Mouse (Mus musculus): Measurements from ENCODE around the gene Wdr72. TPM values are rescaled to one million over a fixed set of nuclear protein-coding genes. Genes with fewer than 3 reads are reported as not detected.

Gene Wdr72
- total RNA-seq (2015; ENCODE audit: low replicate concordance), result not detected in 2 replicates
- not detected in 2 replicates for total RNA-seq (2017; ENCODE audit: low replicate concordance)

GRCm38 (mm10) chr9:74109761-74110460 lies at the start of gene Wdr72:
Gene Wdr72 (plus strand): TSS chr9:74110356.
- no peak for ATAC-seq (replicated peaks; ENCODE audit: low FRiP score, poor library complexity, severe bottlenecking)

GRCm38 (mm10) chr9:74066278-74066677 lies 43.9 kb upstream of the Wdr72 start:
- no peak for ATAC-seq (replicated peaks; ENCODE audit: low FRiP score, poor library complexity, severe bottlenecking)

GRCm38 (mm10) chr9:74066766-74067165 lies 43.4 kb upstream of the Wdr72 start:
- no peak for ATAC-seq (replicated peaks; ENCODE audit: low FRiP score, poor library complexity, severe bottlenecking)

- no peak for ATAC-seq (replicated peaks; ENCODE audit: low FRiP score, poor library complexity, severe bottlenecking)
Measured at GRCm38 (mm10) chr9:74075958-74076357, 34.2 kb upstream of the Wdr72 start.

- ATAC-seq (replicated peaks; ENCODE audit: low FRiP score, poor library complexity, severe bottlenecking), result no peak
Measured at GRCm38 (mm10) chr9:74078458-74078857, 31.7 kb upstream of the Wdr72 start.

GRCm38 (mm10) chr9:74080241-74080640 lies 29.9 kb upstream of the Wdr72 start:
- ATAC-seq (replicated peaks; ENCODE audit: low FRiP score, poor library complexity, severe bottlenecking), result no peak

- ATAC-seq (replicated peaks; ENCODE audit: low FRiP score, poor library complexity, severe bottlenecking), result no peak
Measured at GRCm38 (mm10) chr9:74101591-74101990, 8.6 kb upstream of the Wdr72 start.

- no peak for ATAC-seq (replicated peaks; ENCODE audit: low FRiP score, poor library complexity, severe bottlenecking)
Measured at GRCm38 (mm10) chr9:74102615-74103014, 7.5 kb upstream of the Wdr72 start.

GRCm38 (mm10) chr9:74110461-74110816 lies 283 bp downstream of the Wdr72 start:
- ATAC-seq (replicated peaks; ENCODE audit: low FRiP score, poor library complexity, severe bottlenecking), result no peak

- ATAC-seq (replicated peaks; ENCODE audit: low FRiP score, poor library complexity, severe bottlenecking), result no peak
Measured at GRCm38 (mm10) chr9:74112526-74112925, 2.4 kb downstream of the Wdr72 start.

GRCm38 (mm10) chr9:74126222-74126621 lies 16.1 kb downstream of the Wdr72 start:
- ATAC-seq (replicated peaks; ENCODE audit: low FRiP score, poor library complexity, severe bottlenecking), result no peak

GRCm38 (mm10) chr9:74134010-74134409 lies 23.9 kb downstream of the Wdr72 start:
- no peak for ATAC-seq (replicated peaks; ENCODE audit: low FRiP score, poor library complexity, severe bottlenecking)

- ATAC-seq (replicated peaks; ENCODE audit: low FRiP score, poor library complexity, severe bottlenecking), result no peak
Measured at GRCm38 (mm10) chr9:74141864-74142263, 31.7 kb downstream of the Wdr72 start.

- ATAC-seq (replicated peaks; ENCODE audit: low FRiP score, poor library complexity, severe bottlenecking), result no peak
Measured at GRCm38 (mm10) chr9:74142705-74143104, 32.5 kb downstream of the Wdr72 start.

- ATAC-seq (replicated peaks; ENCODE audit: low FRiP score, poor library complexity, severe bottlenecking), result no peak
Measured at GRCm38 (mm10) chr9:74145203-74145602, 35.0 kb downstream of the Wdr72 start.

- no peak for ATAC-seq (replicated peaks; ENCODE audit: low FRiP score, poor library complexity, severe bottlenecking)
Measured at GRCm38 (mm10) chr9:74148306-74148705, 38.1 kb downstream of the Wdr72 start.

GRCm38 (mm10) chr9:74160361-74160933 lies 50.3 kb downstream of the Wdr72 start:
- ATAC-seq (replicated peaks; ENCODE audit: low FRiP score, poor library complexity, severe bottlenecking), result no peak

- ATAC-seq (replicated peaks; ENCODE audit: low FRiP score, poor library complexity, severe bottlenecking), result no peak
Measured at GRCm38 (mm10) chr9:74165697-74166096, 55.5 kb downstream of the Wdr72 start.

- no peak for ATAC-seq (replicated peaks; ENCODE audit: low FRiP score, poor library complexity, severe bottlenecking)
Measured at GRCm38 (mm10) chr9:74169904-74170303, 59.7 kb downstream of the Wdr72 start.

- no peak for ATAC-seq (replicated peaks; ENCODE audit: low FRiP score, poor library complexity, severe bottlenecking)
Measured at GRCm38 (mm10) chr9:74186748-74187400, 76.7 kb downstream of the Wdr72 start.

GRCm38 (mm10) chr9:74187401-74188029 lies 77.4 kb downstream of the Wdr72 start:
- ATAC-seq (replicated peaks; ENCODE audit: low FRiP score, poor library complexity, severe bottlenecking), result no peak
